Mouse (Mus musculus): ENCODE data around the gene Rgs3. TPM values are rescaled to one million over a fixed set of nuclear protein-coding genes. Genes with fewer than 3 reads are reported as not detected.

The Rgs3 gene
- polyA plus RNA-seq, 1 experiment from 2014 or later, result 38.8 TPM

DNA sequence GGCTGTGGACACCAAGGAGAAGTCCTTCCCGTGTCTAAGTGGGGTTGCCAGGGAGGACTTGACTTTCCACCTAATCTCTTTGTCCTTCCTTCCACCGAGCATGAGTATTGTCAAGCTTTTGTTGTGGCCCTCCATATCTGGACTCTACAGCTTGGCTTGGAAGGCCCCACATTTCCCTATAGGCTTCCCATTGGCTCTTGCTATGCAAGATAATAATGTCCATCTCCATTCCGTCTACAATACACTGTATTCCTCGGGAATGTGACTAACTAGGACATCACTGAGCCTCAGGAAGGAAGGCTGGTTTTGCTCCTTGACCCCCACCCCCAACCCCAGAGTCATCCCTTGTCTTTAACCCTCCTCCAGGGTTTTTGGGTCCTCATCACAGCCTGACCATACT, 44.0 kb downstream of the Rgs3 start:
- Histone ChIP-seq H3K4me3 (ENCODE audit: low read depth, low read length) (no peak overlapping the region), H3K9me3 (ENCODE audit: control insufficient read depth, low read length) (no peaks in the 10 kb centered on the region), H3K36me3 (ENCODE audit: control insufficient read depth, insufficient read depth, low read length) (no peaks in the 10 kb centered on the region), H3K4me1 (ENCODE audit: control insufficient read depth, insufficient read depth, low read length) (peaks cover 25% of the 10 kb centered on the region), H3K4me2 (ENCODE audit: low read depth, low read length) (no peak overlapping the region), H3K9ac (ENCODE audit: low read depth, low read length) (no peak overlapping the region), H3K27ac (replicated peaks; ENCODE audit: low read depth, low read length) (no peak overlapping the region), H3K27me3 (replicated peaks; ENCODE audit: control insufficient read depth, insufficient read depth, low read length) (no peaks in the 10 kb centered on the region)
- DNase-seq (ENCODE audit: low spot score) (no peak), ATAC-seq (ENCODE audit: low read depth) (no peak)
- 87% methylated on average over 4 of the region's 4 CpGs for WGBS

DNA sequence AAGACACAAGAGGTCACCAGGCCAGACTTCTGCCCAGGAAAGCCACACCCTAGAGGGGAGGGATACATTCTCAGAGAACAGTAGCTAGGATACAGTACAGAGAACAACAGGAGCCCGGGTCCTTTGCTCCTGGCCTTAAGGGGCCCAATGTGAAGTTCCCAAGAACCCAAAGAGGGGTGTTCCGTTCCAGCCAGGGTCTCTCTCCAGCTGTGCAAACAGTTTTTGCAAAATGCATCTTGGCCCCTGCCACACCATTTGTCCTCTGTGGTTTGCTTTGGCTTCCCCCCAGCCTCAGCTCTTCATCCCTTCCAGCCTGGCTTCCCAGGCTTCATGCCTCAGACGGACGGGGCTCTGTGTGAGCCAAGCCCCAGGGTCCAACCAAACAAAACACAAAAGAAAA, 44.4 kb downstream of the Rgs3 start:
- DNase-seq (ENCODE audit: low spot score) (no peak), ATAC-seq (ENCODE audit: low read depth) (no peak)
- 65% methylated on average over 4 of the region's 4 CpGs for WGBS
- Histone ChIP-seq H3K36me3 (ENCODE audit: control insufficient read depth, insufficient read depth, low read length) (no peaks in the 10 kb centered on the region), H3K4me1 (ENCODE audit: control insufficient read depth, insufficient read depth, low read length) (peaks cover 25% of the 10 kb centered on the region), H3K27ac (replicated peaks; ENCODE audit: low read depth, low read length) (no peak overlapping the region), H3K4me3 (ENCODE audit: low read depth, low read length) (no peak overlapping the region), H3K4me2 (ENCODE audit: low read depth, low read length) (no peak overlapping the region), H3K9me3 (ENCODE audit: control insufficient read depth, low read length) (no peaks in the 10 kb centered on the region), H3K27me3 (replicated peaks; ENCODE audit: control insufficient read depth, insufficient read depth, low read length) (no peaks in the 10 kb centered on the region), H3K9ac (ENCODE audit: low read depth, low read length) (no peak overlapping the region)

DNA sequence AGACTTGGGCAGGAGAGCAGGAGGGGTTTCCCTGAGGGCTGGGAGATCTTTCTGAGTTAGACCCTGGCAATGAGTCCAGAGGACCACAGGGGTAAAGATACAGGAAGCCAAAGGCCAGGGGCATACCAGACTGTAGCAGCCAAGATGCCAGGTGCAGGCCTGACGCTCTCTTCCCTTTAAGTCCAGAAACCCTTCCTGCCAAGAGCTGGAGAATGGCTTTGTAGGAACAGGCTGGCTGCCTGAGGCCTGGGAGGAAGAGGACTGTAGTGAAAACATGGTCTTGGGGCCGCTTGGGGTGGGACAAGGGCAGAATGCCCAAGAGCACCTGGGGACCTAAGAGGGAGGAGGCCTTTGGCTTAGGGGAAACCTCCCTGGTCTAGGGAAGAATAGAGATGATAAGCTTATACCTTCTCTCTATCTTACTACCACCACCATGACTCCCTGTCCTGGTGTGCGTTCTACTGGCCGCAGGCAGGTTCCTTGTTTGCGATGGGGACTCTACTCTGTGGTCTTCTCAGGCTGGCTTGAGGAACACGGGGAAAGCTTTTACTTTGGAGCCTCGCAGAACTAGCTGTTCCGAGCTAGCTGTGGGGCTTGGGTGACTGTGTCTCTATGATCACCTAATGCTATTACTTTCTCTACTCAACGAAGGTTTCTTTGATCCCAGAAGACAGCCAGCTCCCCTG, 46.4 kb downstream of the Rgs3 start:
- H3K4me1 ChIP-seq (ENCODE audit: control insufficient read depth, insufficient read depth, low read length), result peaks cover 33% of the 10 kb centered on the region
- H3K27me3 ChIP-seq (replicated peaks; ENCODE audit: control insufficient read depth, insufficient read depth, low read length), result no peaks in the 10 kb centered on the region
- 81% methylated on average over 9 of the region's 9 CpGs for WGBS
- no peak overlapping the region for H3K4me3 ChIP-seq (ENCODE audit: low read depth, low read length)
- no peaks in the 10 kb centered on the region for H3K36me3 ChIP-seq (ENCODE audit: control insufficient read depth, insufficient read depth, low read length)
- H3K9ac ChIP-seq (ENCODE audit: low read depth, low read length), result no peak overlapping the region
- H3K9me3 ChIP-seq (ENCODE audit: control insufficient read depth, low read length), result no peaks in the 10 kb centered on the region
- no peak for ATAC-seq (ENCODE audit: low read depth)
- no peak for DNase-seq (ENCODE audit: low spot score)
- no peak overlapping the region for H3K4me2 ChIP-seq (ENCODE audit: low read depth, low read length)
- H3K27ac ChIP-seq (replicated peaks; ENCODE audit: low read depth, low read length), result no peak overlapping the region; the same call in 1 of the 2 replicates

DNA sequence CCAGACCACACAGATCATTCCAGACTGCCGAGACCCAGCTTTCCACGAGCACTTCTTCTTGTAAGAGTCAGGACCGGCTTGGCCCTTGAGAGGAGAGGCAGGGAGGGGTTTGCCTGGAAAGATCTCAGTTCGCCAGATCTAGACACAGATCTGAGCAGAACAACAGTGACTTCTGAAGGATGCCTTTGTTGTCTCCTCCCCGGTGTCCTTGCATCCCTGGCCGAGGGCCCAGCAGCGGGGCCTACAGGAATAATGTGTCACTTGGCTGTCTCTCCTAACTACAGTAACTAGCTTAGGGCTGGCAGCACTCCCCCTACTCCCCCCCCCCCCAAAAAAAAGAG, 46.9 kb downstream of the Rgs3 start:
- Histone ChIP-seq H3K36me3 (ENCODE audit: control insufficient read depth, insufficient read depth, low read length) (no peaks in the 10 kb centered on the region), H3K27me3 (replicated peaks; ENCODE audit: control insufficient read depth, insufficient read depth, low read length) (no peaks in the 10 kb centered on the region), H3K27ac (replicated peaks; ENCODE audit: low read depth, low read length) (no peak overlapping the region; the same call in 1 of the 2 replicates), H3K4me3 (ENCODE audit: low read depth, low read length) (no peak overlapping the region), H3K4me2 (ENCODE audit: low read depth, low read length) (no peak overlapping the region), H3K9ac (ENCODE audit: low read depth, low read length) (no peak overlapping the region), H3K9me3 (ENCODE audit: control insufficient read depth, low read length) (no peaks in the 10 kb centered on the region), H3K4me1 (ENCODE audit: control insufficient read depth, insufficient read depth, low read length) (peaks cover 33% of the 10 kb centered on the region)
- ATAC-seq (ENCODE audit: low read depth) (no peak), DNase-seq (ENCODE audit: low spot score) (peak; percentile 37)
- WGBS, result 34% methylated on average over 7 of the region's 7 CpGs

DNA sequence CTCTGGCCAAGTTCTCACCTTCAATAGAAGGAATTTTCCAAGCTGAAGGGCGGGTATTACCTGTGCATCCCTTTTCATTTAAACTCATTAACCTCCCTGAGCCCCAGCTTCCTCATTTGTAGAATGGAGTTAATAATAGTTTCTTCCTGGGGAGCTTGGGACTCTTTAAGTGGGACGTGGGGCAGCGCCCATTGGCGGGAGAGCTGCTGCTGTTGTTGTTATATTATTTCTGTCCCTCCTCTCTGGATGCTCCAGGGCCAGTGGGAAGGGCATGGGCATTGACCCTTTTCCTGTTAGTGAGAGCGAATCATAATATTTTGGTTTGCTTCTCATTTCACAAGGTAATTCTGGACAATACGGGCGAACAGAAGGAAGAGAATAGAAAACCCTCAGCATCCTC, 47.3 kb downstream of the Rgs3 start:
- Histone ChIP-seq H3K27ac (replicated peaks; ENCODE audit: low read depth, low read length) (no peak overlapping the region), H3K4me3 (ENCODE audit: low read depth, low read length) (no peak overlapping the region), H3K9ac (ENCODE audit: low read depth, low read length) (no peak overlapping the region), H3K4me2 (ENCODE audit: low read depth, low read length) (no peak overlapping the region), H3K9me3 (ENCODE audit: control insufficient read depth, low read length) (no peaks in the 10 kb centered on the region), H3K4me1 (ENCODE audit: control insufficient read depth, insufficient read depth, low read length) (peaks cover 33% of the 10 kb centered on the region), H3K27me3 (replicated peaks; ENCODE audit: control insufficient read depth, insufficient read depth, low read length) (no peaks in the 10 kb centered on the region), H3K36me3 (ENCODE audit: control insufficient read depth, insufficient read depth, low read length) (no peaks in the 10 kb centered on the region)
- ATAC-seq (ENCODE audit: low read depth), result no peak
- WGBS, result 66% methylated on average over 7 of the region's 7 CpGs
- no peak for DNase-seq (ENCODE audit: low spot score)

DNA sequence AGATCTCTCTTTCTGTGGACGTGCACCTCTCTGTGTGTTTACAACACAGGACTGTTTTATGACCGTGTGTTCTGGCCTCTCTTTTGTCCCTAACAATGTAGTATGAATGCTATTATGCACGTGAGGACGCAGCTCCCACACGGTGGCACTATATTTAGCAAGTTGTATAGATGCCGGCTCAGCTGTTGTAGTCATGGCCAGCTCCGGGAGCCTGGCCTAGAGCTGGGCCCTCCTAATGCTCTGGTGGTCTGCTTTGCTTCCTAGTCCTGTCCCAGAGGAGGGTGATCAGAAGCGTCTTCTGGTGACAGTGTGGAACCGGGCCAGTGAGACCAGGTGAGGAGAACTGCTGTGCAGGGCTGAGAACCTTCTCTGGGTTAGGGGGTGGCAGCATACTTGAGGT, 47.7 kb downstream of the Rgs3 start:
- Histone ChIP-seq H3K4me3 (ENCODE audit: low read depth, low read length) (no peak overlapping the region), H3K27ac (replicated peaks; ENCODE audit: low read depth, low read length) (no peak overlapping the region), H3K9me3 (ENCODE audit: control insufficient read depth, low read length) (no peaks in the 10 kb centered on the region), H3K4me1 (ENCODE audit: control insufficient read depth, insufficient read depth, low read length) (peaks cover 35% of the 10 kb centered on the region), H3K4me2 (ENCODE audit: low read depth, low read length) (no peak overlapping the region), H3K9ac (ENCODE audit: low read depth, low read length) (no peak overlapping the region), H3K27me3 (replicated peaks; ENCODE audit: control insufficient read depth, insufficient read depth, low read length) (no peaks in the 10 kb centered on the region), H3K36me3 (ENCODE audit: control insufficient read depth, insufficient read depth, low read length) (no peaks in the 10 kb centered on the region)
- WGBS, result 46% methylated on average over 9 of the region's 9 CpGs
- DNase-seq (ENCODE audit: low spot score) (peak; percentile 71), ATAC-seq (ENCODE audit: low read depth) (peak; percentile 17; the same call in 1 of the 2 replicates)

DNA sequence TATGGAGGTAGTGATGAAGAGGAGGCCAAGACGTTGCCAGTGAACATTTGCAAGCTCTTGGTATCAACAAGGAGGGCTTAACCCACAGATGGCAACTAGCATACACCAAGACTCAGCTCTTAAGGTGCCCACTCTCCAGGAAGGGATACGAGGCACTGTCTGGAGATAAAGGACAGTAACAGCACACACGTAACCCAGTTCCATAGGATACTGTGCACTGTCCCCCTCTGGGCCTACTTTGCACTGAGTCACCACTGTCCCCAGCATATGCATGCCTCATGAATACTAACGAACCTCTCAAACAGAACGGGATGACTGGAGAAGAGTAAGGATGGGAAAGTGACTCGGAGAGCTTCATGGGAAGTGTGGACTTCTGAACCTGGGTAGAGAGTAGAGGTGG, 48.2 kb downstream of the Rgs3 start:
- no peaks in the 10 kb centered on the region for H3K27me3 ChIP-seq (replicated peaks; ENCODE audit: control insufficient read depth, insufficient read depth, low read length)
- no peak overlapping the region for H3K4me2 ChIP-seq (ENCODE audit: low read depth, low read length)
- H3K4me3 ChIP-seq (ENCODE audit: low read depth, low read length), result no peak overlapping the region
- DNase-seq (ENCODE audit: low spot score), result no peak
- H3K27ac ChIP-seq (replicated peaks; ENCODE audit: low read depth, low read length), result no peak overlapping the region
- H3K9me3 ChIP-seq (ENCODE audit: control insufficient read depth, low read length), result no peaks in the 10 kb centered on the region
- H3K36me3 ChIP-seq (ENCODE audit: control insufficient read depth, insufficient read depth, low read length), result no peaks in the 10 kb centered on the region
- 76% methylated on average over 6 of the region's 6 CpGs for WGBS
- H3K4me1 ChIP-seq (ENCODE audit: control insufficient read depth, insufficient read depth, low read length), result peaks cover 40% of the 10 kb centered on the region
- H3K9ac ChIP-seq (ENCODE audit: low read depth, low read length), result no peak overlapping the region
- ATAC-seq (ENCODE audit: low read depth), result no peak

DNA sequence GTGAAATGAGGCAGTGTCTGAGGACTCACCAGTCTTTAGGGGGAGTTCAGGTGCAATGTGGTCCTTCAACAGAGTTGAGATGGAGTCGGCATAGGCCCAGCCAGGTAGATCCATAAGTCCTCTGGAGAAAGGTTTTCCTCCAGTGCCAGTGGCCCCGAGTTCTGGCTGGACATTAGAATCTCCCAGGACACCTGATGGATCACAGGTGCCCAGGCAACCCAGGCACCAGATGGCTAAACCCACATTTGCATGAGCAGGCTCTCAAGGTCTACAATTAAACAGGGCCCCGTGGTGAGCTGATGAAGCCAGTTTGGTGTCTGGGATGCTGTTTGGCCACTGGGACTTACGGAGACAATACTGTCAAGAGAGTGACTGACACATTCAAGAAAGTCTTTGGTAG, 49.7 kb downstream of the Rgs3 start:
- peaks cover 52% of the 10 kb centered on the region for H3K4me1 ChIP-seq (ENCODE audit: control insufficient read depth, insufficient read depth, low read length)

DNA sequence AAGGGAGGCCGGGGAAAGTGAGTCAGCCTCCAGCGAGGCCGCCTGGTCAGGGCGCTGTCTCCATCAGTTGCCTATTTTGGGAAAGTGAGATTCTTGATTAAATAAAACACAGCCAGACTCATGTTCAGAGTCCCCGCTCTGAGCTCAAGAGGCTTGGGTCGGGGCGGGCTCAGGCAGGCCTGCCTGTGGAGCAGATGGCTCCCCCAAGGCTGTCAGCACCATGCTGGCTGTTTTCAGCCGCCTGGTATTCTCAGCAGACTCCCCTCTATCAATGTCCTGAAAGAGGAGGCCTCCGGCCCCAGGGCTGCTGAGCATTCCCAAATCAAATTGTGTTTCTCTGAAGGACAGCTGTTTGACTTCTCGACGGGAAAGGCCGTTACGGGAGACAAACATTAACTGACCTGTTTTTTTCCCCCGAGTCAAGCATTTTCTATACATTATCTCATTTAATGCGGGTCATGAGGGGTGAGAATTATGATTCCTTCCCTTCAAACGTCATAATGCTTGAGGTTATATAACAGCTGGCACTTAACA, 50.6 kb downstream of the Rgs3 start:
- no peak overlapping the region for H3K4me2 ChIP-seq (ENCODE audit: low read depth, low read length)
- H3K36me3 ChIP-seq (ENCODE audit: control insufficient read depth, insufficient read depth, low read length), result no peaks in the 10 kb centered on the region
- peak; percentile 47; the same call in 1 of the 2 replicates for ATAC-seq (ENCODE audit: low read depth)
- peaks cover 52% of the 10 kb centered on the region for H3K4me1 ChIP-seq (ENCODE audit: control insufficient read depth, insufficient read depth, low read length)
- H3K27ac ChIP-seq (replicated peaks; ENCODE audit: low read depth, low read length), result peak overlapping the region; percentile 2; the same call in 1 of the 2 replicates
- H3K9ac ChIP-seq (ENCODE audit: low read depth, low read length), result no peak overlapping the region
- no peaks in the 10 kb centered on the region for H3K27me3 ChIP-seq (replicated peaks; ENCODE audit: control insufficient read depth, insufficient read depth, low read length)
- no peaks in the 10 kb centered on the region for H3K9me3 ChIP-seq (ENCODE audit: control insufficient read depth, low read length)
- H3K4me3 ChIP-seq (ENCODE audit: low read depth, low read length), result no peak overlapping the region
- DNase-seq (ENCODE audit: low spot score), result peak; percentile 76
- 28% methylated on average over 16 of the region's 16 CpGs for WGBS

More for the DNA sequence above, 49.7 kb downstream of the Rgs3 start:
- no peak overlapping the region; the same call in 1 of the 2 replicates for H3K27ac ChIP-seq (replicated peaks; ENCODE audit: low read depth, low read length)
- no peaks in the 10 kb centered on the region for H3K36me3 ChIP-seq (ENCODE audit: control insufficient read depth, insufficient read depth, low read length)
- H3K4me2 ChIP-seq (ENCODE audit: low read depth, low read length), result no peak overlapping the region
- no peaks in the 10 kb centered on the region for H3K9me3 ChIP-seq (ENCODE audit: control insufficient read depth, low read length)
- 83% methylated on average over 4 of the region's 4 CpGs for WGBS
- H3K9ac ChIP-seq (ENCODE audit: low read depth, low read length), result no peak overlapping the region
- DNase-seq (ENCODE audit: low spot score) (no peak), ATAC-seq (ENCODE audit: low read depth) (no peak)
- H3K27me3 ChIP-seq (replicated peaks; ENCODE audit: control insufficient read depth, insufficient read depth, low read length), result no peaks in the 10 kb centered on the region
- no peak overlapping the region for H3K4me3 ChIP-seq (ENCODE audit: low read depth, low read length)

Measured in embryonic facial prominence, embryonic 14.5 days (tissue).